ENCODE assay signal across 9 mouse cellular contexts in genomic region chr5:38684164-38684911, GRCm38 (mm10). TPM values are rescaled to one million over a fixed set of nuclear protein-coding genes. Genes with fewer than 3 reads are reported as not detected.
DNase-seq lines count a peak whose midpoint lies in the region; ATAC-seq and TF ChIP-seq lines count a peak whose summit lies in the region.
"Had no signal": no experiment of that assay in that cellular context is flagged by ENCODE, and none has a peak within 500 bp of the region (broad histone marks: within the 10 kb centered on the region; RNA-seq: fewer than 3 reads in every experiment).

Zfp518b (minus strand) TSS chr5:38684826.

- H3K27me3 ChIP-seq in C2C12 (ENCODE audit: control insufficient read depth, insufficient read depth, insufficient read length), result no peaks in the 10 kb centered on the region
- H3K27me3 ChIP-seq in heart, embryonic 13.5 days (replicated peaks), result no peaks in the 10 kb centered on the region; the same call in 1 of the 2 replicates
- no peaks in the 10 kb centered on the region for H3K27me3 ChIP-seq in kidney, postnatal 0 days (ENCODE audit: insufficient read depth, low read length)
- H3K27me3 ChIP-seq in liver, embryonic 11.5 days (replicated peaks; ENCODE audit: control insufficient read depth, insufficient read depth, low read length), result no peaks in the 10 kb centered on the region

- under 1% methylated on average over 80 of the region's 89 CpGs for WGBS in heart, embryonic 13.5 days
- WGBS in kidney, postnatal 0 days, result under 1% methylated on average over 78 of the region's 89 CpGs
- WGBS in liver, embryonic 11.5 days, result under 1% methylated on average over 87 of the region's 89 CpGs

- peak; percentile 79 for ATAC-seq in heart, embryonic 13.5 days (ENCODE audit: extremely low read depth, insufficient number of reproducible peaks, low FRiP score, low TSS enrichment)
- ATAC-seq in kidney, postnatal 0 days (replicated peaks; ENCODE audit: low FRiP score, low read depth), result peak; percentile 92
- peak; percentile 87 for ATAC-seq in liver, embryonic 11.5 days (replicated peaks; ENCODE audit: low FRiP score)

- H3K9ac ChIP-seq in heart, embryonic 13.5 days, result peak within 1 kb of the TSS; percentile 92
- peak within 1 kb of the TSS; percentile 86 for H3K9ac ChIP-seq in kidney, postnatal 0 days (ENCODE audit: low read depth, low read length)
- H3K9ac ChIP-seq in liver, embryonic 11.5 days (ENCODE audit: low read depth, low read length), result peak within 1 kb of the TSS; percentile 73

- H3ac ChIP-seq in C2C12 (ENCODE audit: control insufficient read depth, insufficient read length, low read depth), result peak within 1 kb of the TSS; percentile 68

- H3K4me3 ChIP-seq in C2C12 (ENCODE audit: insufficient read depth, poor library complexity, severe bottlenecking), result peak within 1 kb of the TSS; percentile 44
- peak within 1 kb of the TSS; percentile 71 for H3K4me3 ChIP-seq in embryonic fibroblast, embryonic 13.5 days (ENCODE audit: insufficient read depth, low read length)
- H3K4me3 ChIP-seq in heart, embryonic 13.5 days, result peak within 1 kb of the TSS; percentile 75
- peak within 1 kb of the TSS; percentile 84 for H3K4me3 ChIP-seq in kidney, postnatal 0 days (replicated peaks; ENCODE audit: low read depth, low read length)
- peak within 1 kb of the TSS; percentile 60 for H3K4me3 ChIP-seq in liver, embryonic 11.5 days (ENCODE audit: low read depth, low read length)

- H3K4me2 ChIP-seq in heart, embryonic 13.5 days, result peak within 1 kb of the TSS; percentile 92
- peak within 1 kb of the TSS; percentile 90 for H3K4me2 ChIP-seq in kidney, postnatal 0 days (ENCODE audit: low read length)
- peak within 1 kb of the TSS; percentile 81 for H3K4me2 ChIP-seq in liver, embryonic 11.5 days

- H3K4me1 ChIP-seq in embryonic fibroblast, embryonic 13.5 days (ENCODE audit: control insufficient read depth, insufficient read depth, low read length), result peaks cover 2% of the 10 kb centered on the region; the same call in 1 of the 2 replicates
- peaks cover 17% of the 10 kb centered on the region for H3K4me1 ChIP-seq in heart, embryonic 13.5 days
- H3K4me1 ChIP-seq in kidney, postnatal 0 days (replicated peaks; ENCODE audit: insufficient read depth, low read length), result no peaks in the 10 kb centered on the region
- no peaks in the 10 kb centered on the region; the same call in none of the 2 replicates for H3K4me1 ChIP-seq in liver, embryonic 11.5 days (replicated peaks; ENCODE audit: control insufficient read depth, insufficient read depth, low read length)

- no peak for TF ChIP-seq CTCF in C2C12 (IDR thresholded peaks at IDR 0.05; ENCODE audit: control insufficient read depth, insufficient read depth, insufficient read length)
- TF ChIP-seq CTCF in embryonic fibroblast, embryonic 13.5 days (IDR thresholded peaks at IDR 0.05; ENCODE audit: borderline replicate concordance, insufficient read depth, low read length), result no peak
- TF ChIP-seq CTCF in kidney, postnatal 0 days (IDR thresholded peaks at IDR 0.05; ENCODE audit: low read depth), result no peak

- TF ChIP-seq POLR2A in embryonic fibroblast, embryonic 13.5 days (IDR thresholded peaks at IDR 0.05; ENCODE audit: low read depth, low read length), result peak; percentile 84

- peaks cover 15% of the 10 kb centered on the region for H3K36me3 ChIP-seq in C2C12 (ENCODE audit: control insufficient read depth, insufficient read depth)
- H3K36me3 ChIP-seq in heart, embryonic 13.5 days, result peaks cover 35% of the 10 kb centered on the region
- 0 out of 2 replicates have a peak, but pooled peaks cover 12% of the 10 kb centered on the region for H3K36me3 ChIP-seq in kidney, postnatal 0 days (ENCODE audit: insufficient read depth, low read length)
- peaks cover 16% of the 10 kb centered on the region; the same call in 1 of the 2 replicates for H3K36me3 ChIP-seq in liver, embryonic 11.5 days (ENCODE audit: control insufficient read depth, insufficient read depth, low read length)
- H3K36me3 ChIP-seq: G1E had no signal

- peak; percentile 75 for DNase-seq in brain, adult 2 months (ENCODE audit: low read depth, low spot score)
- DNase-seq in kidney, postnatal 0 days (ENCODE audit: low spot score), result peak; percentile 78
- DNase-seq in liver, embryonic 11.5 days (ENCODE audit: low spot score), result peak; percentile 79
- peak; percentile 36 for DNase-seq in naive thymus-derived CD4-positive, alpha-beta T cell, adult 2 months (ENCODE audit: low read depth)
- DNase-seq in spleen, postnatal 4 days (ENCODE audit: low spot score in 2 of 2), result peak; percentile 61 to 83

- H3K79me2 ChIP-seq in C2C12 (ENCODE audit: control insufficient read depth, insufficient read depth), result peaks cover 9% of the 10 kb centered on the region

- no peaks in the 10 kb centered on the region for H3K9me3 ChIP-seq in heart, embryonic 13.5 days
- no peaks in the 10 kb centered on the region for H3K9me3 ChIP-seq in kidney, postnatal 0 days (replicated peaks; ENCODE audit: low read length)
- H3K9me3 ChIP-seq in liver, embryonic 11.5 days (ENCODE audit: control insufficient read depth, low read length), result no peaks in the 10 kb centered on the region

- no peaks in the 10 kb centered on the region for H3K79me3 ChIP-seq in C2C12 (ENCODE audit: low read depth)

- peak within 1 kb of the TSS; percentile 19 for H3K27ac ChIP-seq in embryonic fibroblast, embryonic 13.5 days (ENCODE audit: insufficient read depth, low read length)
- peak within 1 kb of the TSS; percentile 84 for H3K27ac ChIP-seq in heart, embryonic 13.5 days (replicated peaks)
- H3K27ac ChIP-seq in kidney, postnatal 0 days, result peak within 1 kb of the TSS; percentile 80
- H3K27ac ChIP-seq in liver, embryonic 11.5 days (ENCODE audit: low read depth, low read length), result peak within 1 kb of the TSS; percentile 36; the same call in 1 of the 2 replicates

TF ChIP-seq in C2C12, 6 proteins besides CTCF, POLR2A, EP300 and RAD21:
- no peak for TF ChIP-seq FOSL1 (IDR thresholded peaks at IDR 0.05; ENCODE audit: insufficient read depth, low read length, poor library complexity, severe bottlenecking)
- TF ChIP-seq CEBPB (IDR thresholded peaks at IDR 0.05; ENCODE audit: low read depth), result no peak
- TF ChIP-seq MYOD1 (IDR thresholded peaks at IDR 0.05; ENCODE audit: control insufficient read depth, insufficient read length, low read depth), result no peak
- no peak for TF ChIP-seq MYOG (IDR thresholded peaks at IDR 0.05; ENCODE audit: control insufficient read depth, extremely low read depth, insufficient read length)
- TF ChIP-seq USF1 (IDR thresholded peaks at IDR 0.05; ENCODE audit: low read depth), result no peak
- TF ChIP-seq MAX (IDR thresholded peaks at IDR 0.05), result no peak

RNA-seq across cellular contexts. Expression of gene Zfp518b, which starts in this region (rescaled TPM):
- polyA plus RNA-seq in C2C12 (2012; fragmentation: generic; extraction: Trizol), result 3.3 TPM
- 19.7 and 22.4 TPM in 2 replicates for polyA plus RNA-seq in embryonic fibroblast, embryonic 13.5 days (2011; ENCODE audit: insufficient read length, low read depth, missing spikeins)
- 8.2 and 9.3 TPM in 2 replicates for polyA plus RNA-seq in heart, embryonic 13.5 days (2015; fragmentation: Nextera tagmentation; extraction: Ambion mirVana)
- 9.3 and 10.2 TPM in 2 replicates for polyA plus RNA-seq in kidney, postnatal 0 days (2015; fragmentation: Nextera tagmentation; extraction: Ambion mirVana)
- 10.2 and 12.4 TPM in 2 replicates for polyA plus RNA-seq in liver, embryonic 11.5 days (2014; fragmentation: Nextera tagmentation; extraction: Ambion mirVana)
- polyA plus RNA-seq: G1E had no signal

Comparison
In these comparisons a context has a peak if more than half of its experiments do, and no peak if none do; other contexts are left out.
1. Peak in every context shown above with its lines: DNase-seq, ATAC-seq, H3K4me3 ChIP-seq and H3K27ac ChIP-seq.
2. H3K27ac ChIP-seq: peak in every context shown above with its lines; median percentile 84 in heart, embryonic 13.5 days; 80 in kidney, postnatal 0 days; 36 in liver, embryonic 11.5 days; 19 in embryonic fibroblast, embryonic 13.5 days.